Mouse (Mus musculus) heart, postnatal 0 days (tissue): ENCODE data around the gene Slc29a1.

Source experiments
- CTCF ChIP-seq: IDR thresholded peaks from 2 replicates; pipeline ENCODE4 v1.5.1; 2016; ENCODE audit warnings: antibody characterized with exemption, control low read depth, low read depth
- EP300 ChIP-seq: IDR thresholded peaks from 2 replicates; pipeline ENCODE4 v1.6.1; 2016; ENCODE audit warnings: antibody characterized with exemption, low read depth

DNA sequence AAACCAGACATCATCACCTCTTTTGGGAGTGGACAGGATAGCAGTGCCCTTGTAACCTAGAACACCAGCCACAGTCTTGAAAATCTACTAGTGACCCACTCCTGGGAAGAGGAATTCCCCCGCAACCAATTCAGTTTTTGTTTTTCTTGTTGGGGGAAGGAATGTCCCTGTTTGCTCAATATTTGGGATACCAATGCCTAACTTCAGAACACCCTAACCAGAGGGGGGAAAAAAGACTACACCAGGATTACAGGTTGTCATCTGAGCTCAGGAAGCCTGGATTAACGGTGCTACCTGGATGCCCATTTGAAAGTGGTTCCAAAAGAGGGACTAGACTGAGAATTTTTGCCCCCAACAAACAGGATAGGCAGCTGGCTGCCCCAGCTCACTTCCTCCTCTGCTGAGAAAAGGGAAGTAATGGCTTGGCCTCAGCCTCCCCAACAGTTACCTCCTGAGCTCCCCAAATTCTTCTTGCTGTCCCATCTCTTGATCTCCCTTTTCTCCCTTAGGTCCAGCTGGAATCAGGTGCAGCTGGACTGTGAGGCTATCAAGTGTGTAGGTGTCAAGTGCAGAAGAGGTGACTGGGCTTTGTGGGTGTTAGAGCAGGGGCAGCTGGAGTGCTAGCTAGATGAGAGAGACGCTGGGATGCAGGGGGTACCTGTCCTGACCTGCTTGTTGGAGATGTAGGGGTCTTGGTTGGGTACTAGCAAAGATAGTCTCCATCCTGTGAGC lies 42.7 kb downstream of the Slc29a1 start:
- TF ChIP-seq CTCF (no peak), EP300 (no peak)
